Mouse (Mus musculus) Patski (cell line): ENCODE data around the gene Adamtsl1. TPM values are rescaled to one million over a fixed set of nuclear protein-coding genes. Genes with fewer than 3 reads are reported as not detected.

ENCODE experiments used
- ATAC-seq: fragments of 100-300 bp; one replicate; pipeline ENCODE4 v1.8.0; 2021
- CTCF ChIA-PET: fragments of 350-600 bp; sonication (Branson Sonifier 250); formaldehyde crosslinking; loops from one replicate; lab custom pipeline; 2022; ENCODE audit warnings: inconsistent platforms; lab: Charles Lee
- POLR2A ChIA-PET: fragments of 350-600 bp; sonication (Branson Sonifier 250); formaldehyde crosslinking; loops from one replicate; lab custom pipeline; 2022; ENCODE audit warnings: antibody characterized with exemption, inconsistent platforms; lab: Charles Lee
- DNase-seq: peaks from one replicate; pipeline ENCODE4 v3.0.0-alpha.2; 2011; ENCODE audit warnings: low read depth, low spot score
- H3K27me3 ChIP-seq: fragments of 371-371 bp; one replicate; pipeline ENCODE4 v1.5.1; 2021
- CTCF ChIP-seq: fragments of 100-300 bp; IDR thresholded peaks from one replicate; pipeline ENCODE4 v1.5.1; 2021
- in situ Hi-C: fragments of 300-500 bp; cut with MboI; formaldehyde crosslinking; loops from 3 replicates; pipeline ENCODE4 v1.11.1; 2018; ENCODE audit warnings: low pct_unique_long_range_greater_than_20kb, mixed read lengths
- polyA plus RNA-seq: library from polyadenylated mRNA; unstranded; gene quantifications from one replicate; pipeline ENCODE4 v1.2.3, GENCODE M21; 2021

Gene Adamtsl1
- polyA plus RNA-seq, 1 experiment from 2014 or later = not detected

GRCm38 (mm10) chr4:86310806-86311730, 797.1 kb downstream of the Adamtsl1 start:
- DNase-seq (no peak), ATAC-seq (no peak)
- no peak for TF ChIP-seq CTCF
- in situ Hi-C loops = no loop called here
- CTCF ChIA-PET = no interaction called here
- no peaks in the 10 kb centered on the region for H3K27me3 ChIP-seq
- POLR2A ChIA-PET = no interaction called here

GRCm38 (mm10) chr4:86312366-86312765, 798.4 kb downstream of the Adamtsl1 start:
- in situ Hi-C loops = no loop called here
- H3K27me3 ChIP-seq = no peaks in the 10 kb centered on the region
- CTCF ChIA-PET = no interaction called here
- TF ChIP-seq CTCF = no peak
- POLR2A ChIA-PET = no interaction called here
- ATAC-seq (no peak), DNase-seq (no peak)

GRCm38 (mm10) chr4:86314442-86314841, 800.5 kb downstream of the Adamtsl1 start:
- ChIA-PET CTCF (no interaction called here), POLR2A (no interaction called here)
- H3K27me3 ChIP-seq = no peaks in the 10 kb centered on the region
- ATAC-seq (no peak), DNase-seq (no peak)
- in situ Hi-C loops = no loop called here
- TF ChIP-seq CTCF = no peak

- POLR2A ChIA-PET = no interaction called here
- ATAC-seq (no peak), DNase-seq (no peak)
- in situ Hi-C loops = no loop called here
- CTCF ChIA-PET = no interaction called here
- H3K27me3 ChIP-seq = no peaks in the 10 kb centered on the region
- TF ChIP-seq CTCF = no peak
Measured at GRCm38 (mm10) chr4:86315122-86315521, 801.1 kb downstream of the Adamtsl1 start.

GRCm38 (mm10) chr4:86317916-86318542, 804.1 kb downstream of the Adamtsl1 start:
- POLR2A ChIA-PET = no interaction called here

GRCm38 (mm10) chr4:86325411-86325810, 811.4 kb downstream of the Adamtsl1 start:
- CTCF ChIA-PET = no interaction called here
- TF ChIP-seq CTCF = no peak
- POLR2A ChIA-PET = no interaction called here
- H3K27me3 ChIP-seq = no peaks in the 10 kb centered on the region
- in situ Hi-C loops = no loop called here
- ATAC-seq (no peak), DNase-seq (no peak)

More at GRCm38 (mm10) chr4:86317916-86318542, 804.1 kb downstream of the Adamtsl1 start:
- in situ Hi-C loops = no loop called here
- no peaks in the 10 kb centered on the region for H3K27me3 ChIP-seq
- CTCF ChIA-PET = no interaction called here
- TF ChIP-seq CTCF = no peak
- ATAC-seq (no peak), DNase-seq (no peak)

- no peak for DNase-seq
- in situ Hi-C loops = no loop called here
- no peak for TF ChIP-seq CTCF
- H3K27me3 ChIP-seq = no peaks in the 10 kb centered on the region
- POLR2A ChIA-PET = no interaction called here
- no peak for ATAC-seq
- CTCF ChIA-PET = no interaction called here
Measured at GRCm38 (mm10) chr4:86326003-86326402, 812.0 kb downstream of the Adamtsl1 start.

- no peak for ATAC-seq
- ChIA-PET CTCF (no interaction called here), POLR2A (no interaction called here)
- in situ Hi-C loops = no loop called here
- no peak for TF ChIP-seq CTCF
- H3K27me3 ChIP-seq = no peaks in the 10 kb centered on the region
- no peak for DNase-seq
Measured at GRCm38 (mm10) chr4:86326638-86327037, 812.7 kb downstream of the Adamtsl1 start.

- TF ChIP-seq CTCF = no peak
- ATAC-seq (no peak), DNase-seq (no peak)
- no peaks in the 10 kb centered on the region for H3K27me3 ChIP-seq
- ChIA-PET CTCF (no interaction called here), POLR2A (no interaction called here)
- in situ Hi-C loops = no loop called here
Measured at GRCm38 (mm10) chr4:86329481-86329880, 815.5 kb downstream of the Adamtsl1 start.

GRCm38 (mm10) chr4:86335861-86336415, 822.0 kb downstream of the Adamtsl1 start:
- no peak for DNase-seq
- POLR2A ChIA-PET = no interaction called here
- in situ Hi-C loops = no loop called here
- H3K27me3 ChIP-seq = no peaks in the 10 kb centered on the region
- TF ChIP-seq CTCF = no peak
- CTCF ChIA-PET = no interaction called here
- ATAC-seq = no peak

- no peak for TF ChIP-seq CTCF
- in situ Hi-C loops = no loop called here
- H3K27me3 ChIP-seq = no peaks in the 10 kb centered on the region
- ChIA-PET POLR2A (no interaction called here), CTCF (no interaction called here)
- ATAC-seq = no peak
- DNase-seq = no peak
Measured at GRCm38 (mm10) chr4:86337216-86337765, 823.3 kb downstream of the Adamtsl1 start.
